Mouse (Mus musculus): ENCODE measurements around the gene Socs7.

DNA sequence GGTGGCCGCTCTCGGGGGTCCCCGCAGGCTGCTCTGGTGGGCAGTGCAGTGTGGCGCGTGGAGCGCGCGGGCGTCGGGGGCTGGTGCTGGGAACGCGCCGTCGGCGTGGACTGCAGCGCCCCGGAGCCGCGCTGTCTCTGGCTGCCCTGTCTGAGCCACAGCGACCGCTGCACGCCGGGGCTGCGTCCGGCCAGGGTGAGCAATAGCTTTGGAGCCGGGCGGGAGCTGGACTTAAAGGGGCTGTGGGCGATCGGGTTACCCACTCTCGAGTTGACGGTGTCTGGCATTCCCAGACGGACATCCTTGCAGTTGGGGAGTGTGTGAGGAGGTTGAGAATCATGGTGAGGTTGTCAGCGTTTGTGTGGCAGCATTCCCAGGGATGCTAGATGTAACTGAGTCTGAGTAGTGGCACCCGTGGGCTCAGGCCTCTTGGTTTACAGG, 78.1 kb downstream of the Socs7 start:
- TF ChIP-seq CTCF (IDR thresholded peaks at IDR 0.05; ENCODE audit: borderline replicate concordance, extremely low read depth, insufficient read depth, insufficient read length): no peak
- no peak for TF ChIP-seq POLR2A (IDR thresholded peaks at IDR 0.05; ENCODE audit: borderline replicate concordance, extremely low read depth, insufficient read depth, insufficient read length, poor library complexity, severe bottlenecking)
